Mouse (Mus musculus) adrenal gland, postnatal 25 days (tissue): ENCODE measurements around the gene Pilrb2. TPM values are rescaled to one million over a fixed set of nuclear protein-coding genes. Genes with fewer than 3 reads are reported as not detected.
"Not testable (repeated sequence)": the region's sequence is repeated elsewhere in the genome, so short reads cannot be mapped to it uniquely, and the experiment has no call there.

Source experiments
- DNase-seq: peaks from one replicate; pipeline ENCODE4 v3.0.0; 2021; ENCODE audit warnings: mixed read lengths
- long read RNA-seq: library from polyadenylated mRNA; stranded (forward); transcript quantifications from one replicate; pipeline ENCODE4 v2.0.0, GENCODE M21; 2021
- total RNA-seq: library from RNA; stranded (reverse); gene quantifications from 2 replicates; pipeline ENCODE4 v1.2.3, GENCODE M21; 2021

Pilrb2 gene
- total RNA-seq, result 0.64 and 0.86 TPM in 2 replicates
- long read RNA-seq, partial matches to known transcripts, result 0 of 2 reads
- long read RNA-seq, other reads (novel, unspliced or antisense), result 0 of 2 reads

DNA sequence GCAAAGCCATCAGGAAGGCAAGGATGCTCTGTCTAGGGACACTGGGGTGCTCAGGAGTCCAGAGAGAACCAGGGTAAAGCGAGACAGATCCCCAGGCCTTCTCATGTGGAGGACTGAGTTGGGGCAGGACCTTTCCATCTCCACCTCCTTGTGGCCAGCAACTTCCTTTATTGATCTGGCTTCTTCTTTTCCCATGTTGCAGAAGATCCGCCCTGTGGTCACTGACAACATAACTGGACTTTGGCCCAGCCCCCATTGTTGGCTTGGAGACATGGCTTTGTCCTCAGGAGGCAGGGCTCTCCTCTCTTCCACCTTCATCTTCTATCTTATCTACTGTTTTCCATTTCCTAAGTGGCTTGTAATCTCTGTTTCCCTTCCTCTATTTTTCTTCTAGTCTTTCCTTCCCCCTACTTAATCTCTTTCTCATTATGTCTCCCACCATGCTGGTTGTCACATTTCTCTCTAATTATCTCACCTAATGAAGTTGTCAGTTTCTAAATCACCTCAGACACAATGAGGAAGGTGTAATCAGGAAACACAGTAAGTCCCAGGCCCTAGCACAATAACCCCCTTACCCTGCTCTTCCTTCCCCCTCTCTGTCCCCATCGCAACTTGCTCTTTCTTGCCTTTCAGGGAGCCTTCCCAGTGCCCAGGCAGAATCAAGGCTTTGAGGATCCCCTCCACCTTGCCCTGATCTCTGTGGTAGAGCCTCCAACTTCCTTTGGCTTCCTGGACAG, at the start of gene Pilrb2:
Gene Pilrb2, minus strand, starts transcription at position 172 of the 737 bp plus-strand sequence.
- DNase-seq, result not testable (repeated sequence)

DNA sequence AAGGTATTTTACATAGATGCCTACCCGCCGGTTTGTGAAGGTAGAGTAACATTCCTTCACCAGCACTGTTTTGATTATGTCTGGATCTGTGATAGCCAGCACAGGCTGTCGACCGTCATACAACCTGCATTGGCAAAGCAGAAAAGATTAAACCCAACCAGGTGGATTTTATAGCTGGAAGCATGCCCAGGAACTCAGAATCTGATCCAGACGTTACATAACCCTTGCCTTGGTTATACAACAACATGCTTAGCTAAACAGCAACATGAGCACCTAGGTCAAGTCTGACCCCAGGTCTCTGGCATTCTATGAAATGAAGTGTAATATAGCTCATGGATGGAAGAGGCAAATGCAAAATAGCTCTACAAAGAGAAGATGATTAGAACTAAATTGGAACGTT, 43.9 kb upstream of the Pilrb2 start:
- DNase-seq, result no peak

DNA sequence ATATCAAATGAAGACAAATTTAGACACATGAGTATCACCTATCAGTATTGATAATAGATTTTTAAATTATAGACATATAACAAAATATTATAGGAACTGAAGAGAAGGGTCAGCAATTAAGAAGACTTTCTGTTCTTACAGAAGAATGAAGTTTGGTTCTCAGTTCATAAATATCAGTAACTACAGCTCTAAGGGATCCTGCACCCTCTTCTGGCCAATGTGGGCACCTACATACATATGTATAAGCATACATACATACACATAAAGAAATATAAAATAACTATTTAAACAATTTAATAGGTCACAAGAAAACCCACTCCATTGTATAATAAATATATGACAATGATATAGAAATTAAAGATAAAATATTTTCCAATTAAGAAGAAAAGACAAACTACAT, 42.9 kb upstream of the Pilrb2 start:
- no peak for DNase-seq

- DNase-seq, result no peak
These were observed 38.1 kb upstream of the Pilrb2 start for GRCm38 (mm10) chr5:137909564-137910262.

DNA sequence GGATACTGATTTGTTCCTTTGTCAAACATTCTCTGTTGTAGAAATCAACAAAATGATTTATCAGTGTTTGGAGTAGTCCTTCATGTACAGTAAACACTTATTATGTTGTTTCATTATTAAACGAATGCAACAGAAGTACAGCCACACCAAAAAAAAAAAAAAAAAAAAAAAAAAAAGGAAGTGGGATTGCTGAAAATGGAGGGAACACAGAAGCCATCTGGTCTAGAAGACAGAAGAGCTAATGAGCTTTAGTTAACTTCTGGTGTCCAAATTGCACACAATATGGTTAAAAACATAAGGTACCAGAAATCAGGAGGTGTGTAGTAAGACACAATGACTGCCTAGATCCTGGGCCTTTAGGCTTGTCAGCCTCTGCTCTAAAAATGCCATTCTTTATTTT, 26.2 kb upstream of the Pilrb2 start:
- no peak for DNase-seq

GRCm38 (mm10) chr5:137892954-137893353, 21.3 kb upstream of the Pilrb2 start:
- no peak for DNase-seq

DNA sequence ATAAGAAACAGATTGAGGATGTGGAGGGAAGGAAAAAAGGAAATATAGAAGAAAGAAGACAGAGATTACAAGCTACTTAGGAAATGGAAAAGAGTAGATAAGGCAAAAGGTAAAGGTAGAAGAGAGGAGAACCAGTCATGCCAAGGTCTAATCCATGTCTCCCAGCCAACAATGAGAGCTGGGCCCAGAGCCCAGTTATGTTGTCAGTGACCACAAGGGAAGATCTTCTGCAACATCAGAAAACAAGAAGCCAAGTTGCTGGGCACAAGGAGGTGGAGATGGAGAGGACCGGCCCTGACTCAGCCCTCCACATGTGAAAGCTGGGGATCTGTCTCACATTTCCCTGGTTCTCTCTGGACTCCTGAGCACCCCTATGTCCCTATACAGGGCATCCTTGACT, 16.1 kb upstream of the Pilrb2 start:
- DNase-seq, result no peak

GRCm38 (mm10) chr5:137885894-137886293, 14.3 kb upstream of the Pilrb2 start:
- DNase-seq, result peak; percentile 53

DNA sequence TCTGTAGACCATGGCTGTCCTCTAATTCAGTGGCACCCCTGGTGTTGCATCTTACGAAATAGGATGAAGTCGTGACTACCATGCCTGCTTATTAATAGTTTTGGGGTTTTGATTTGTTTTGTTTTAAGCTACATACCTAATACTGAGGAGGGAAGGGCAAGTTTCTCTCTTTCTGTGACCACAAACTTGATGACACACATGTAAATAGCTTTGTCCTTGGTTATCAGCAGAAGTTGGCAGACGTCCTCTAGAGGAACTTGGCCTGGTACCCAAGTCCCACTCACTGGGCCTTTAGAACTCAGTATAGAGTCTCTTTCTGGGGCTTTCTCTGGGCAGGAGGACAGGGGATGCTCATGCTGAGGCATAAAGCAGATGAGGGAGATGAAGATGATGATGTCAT, 11.7 kb upstream of the Pilrb2 start:
- peak; percentile 21 for DNase-seq

DNA sequence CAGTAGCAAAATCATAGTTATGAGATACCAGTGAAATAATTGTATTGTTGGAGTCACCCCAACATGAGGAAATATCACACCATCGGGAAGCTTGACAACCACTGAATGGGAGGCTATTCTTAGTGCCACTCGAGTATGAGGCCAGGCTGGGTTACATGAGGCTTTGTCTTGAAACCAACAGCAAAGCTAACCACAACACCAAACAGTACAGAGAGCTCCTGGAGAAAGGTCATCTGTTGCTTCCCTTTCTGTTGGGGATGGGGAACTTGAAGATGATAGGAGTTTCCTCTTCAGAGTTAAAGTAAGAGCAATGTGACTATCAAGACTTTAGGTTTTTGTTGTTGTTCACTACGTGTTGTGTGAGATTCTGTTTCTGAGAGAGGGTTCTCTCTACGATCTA, 11.3 kb upstream of the Pilrb2 start:
- no peak for DNase-seq

DNA sequence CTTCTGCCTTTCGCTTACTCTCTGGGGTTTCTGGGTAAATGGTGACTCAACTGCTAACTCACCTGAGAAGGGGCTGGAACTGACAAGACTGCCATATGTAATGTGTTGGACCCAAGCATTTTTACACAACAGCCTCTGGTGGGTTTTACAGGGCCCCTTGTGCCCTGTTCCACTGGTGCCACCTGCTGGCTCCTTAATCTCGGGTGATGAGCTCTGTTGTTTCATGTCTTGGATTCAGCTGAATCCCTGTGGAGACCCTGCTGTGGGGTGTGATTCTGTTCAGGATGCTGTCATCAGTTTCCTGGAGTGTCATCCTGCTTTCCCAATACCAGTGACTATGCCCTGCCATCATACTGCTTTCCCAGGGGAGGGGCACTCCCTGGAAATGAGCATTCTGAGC, 6.2 kb upstream of the Pilrb2 start:
- DNase-seq, result peak; percentile 43

DNA sequence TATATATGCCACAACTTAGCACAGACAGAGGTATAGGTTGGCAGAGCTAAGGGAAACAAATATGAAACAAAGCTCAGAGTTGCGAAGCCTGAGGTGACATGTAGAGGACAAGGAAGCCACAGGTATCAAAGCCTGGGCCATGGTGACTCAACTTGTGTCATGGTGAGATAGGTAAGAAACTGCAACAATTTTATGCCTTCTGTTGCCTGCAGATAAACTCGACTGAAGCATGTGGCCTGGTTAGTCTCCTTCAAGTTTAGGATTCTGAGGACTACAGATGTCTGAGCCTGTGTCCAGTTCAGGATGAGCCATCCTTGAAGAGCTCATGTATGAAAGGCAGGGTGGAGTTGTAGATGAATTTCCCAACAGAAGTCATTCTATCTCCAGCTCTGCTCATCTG, 3.4 kb upstream of the Pilrb2 start:
- no peak for DNase-seq

DNA sequence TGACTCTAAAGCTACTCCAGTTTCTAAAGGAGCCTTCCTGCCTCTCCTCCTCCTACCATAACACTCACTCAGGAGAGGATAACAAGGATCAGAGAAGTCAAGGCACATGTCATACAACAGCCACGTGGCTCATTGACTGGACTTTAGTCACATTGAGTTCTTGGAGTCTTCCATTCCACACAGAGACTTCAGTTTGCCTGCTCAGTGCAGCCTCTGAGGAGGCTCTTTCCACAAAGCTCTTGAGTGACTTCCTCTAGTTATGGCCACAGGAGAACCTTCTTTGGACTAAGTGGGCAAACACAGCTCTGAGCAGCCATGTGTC, 727 bp upstream of the Pilrb2 start:
- DNase-seq, result not testable (repeated sequence)

DNA sequence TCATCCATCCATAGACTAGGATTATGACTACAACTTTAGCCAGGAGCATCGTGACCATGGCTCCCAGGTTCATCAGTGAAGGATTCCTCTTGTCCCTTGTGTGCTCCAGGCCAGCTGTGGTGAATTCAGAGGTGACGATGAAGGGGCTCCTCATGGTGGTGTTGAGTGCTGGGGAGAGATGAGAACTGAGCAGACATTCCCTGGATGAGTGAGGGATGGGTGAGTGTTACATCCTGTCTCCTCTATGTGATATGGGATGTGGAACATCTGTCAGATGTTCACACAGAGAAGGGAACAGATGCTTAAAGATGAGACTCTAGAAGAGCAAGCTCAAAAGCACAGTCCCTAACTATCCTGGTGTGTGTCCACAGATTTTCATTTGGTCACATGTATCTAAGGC, 3.0 kb downstream of the Pilrb2 start:
- DNase-seq, result not testable (repeated sequence)

DNA sequence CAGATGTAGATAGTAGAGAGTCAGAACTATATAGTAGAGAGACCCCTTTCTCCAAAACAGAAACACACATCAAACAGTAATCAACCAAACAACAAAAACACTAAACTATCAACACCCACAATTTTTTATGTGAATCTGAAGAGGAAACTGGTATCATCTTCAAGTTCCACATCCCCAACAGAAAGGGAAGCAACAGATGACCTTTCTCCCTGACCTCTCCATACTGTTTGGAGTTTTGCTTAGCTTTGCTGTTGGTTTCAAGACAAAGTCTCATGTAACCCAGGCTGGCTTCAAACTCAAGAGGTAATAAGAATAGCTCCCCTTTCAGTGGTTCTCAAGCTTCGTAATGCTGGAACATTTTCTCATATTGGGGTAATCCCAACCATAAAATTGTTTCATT, 7.6 kb downstream of the Pilrb2 start:
- not testable (repeated sequence) for DNase-seq

- not testable (repeated sequence) for DNase-seq
These were observed 13.5 kb downstream of the Pilrb2 start, which contains the start of gene Pilrb1 for GRCm38 (mm10) chr5:137857960-137858710. TSS of gene Pilrb1 (minus strand) at chr5:137858106.

DNA sequence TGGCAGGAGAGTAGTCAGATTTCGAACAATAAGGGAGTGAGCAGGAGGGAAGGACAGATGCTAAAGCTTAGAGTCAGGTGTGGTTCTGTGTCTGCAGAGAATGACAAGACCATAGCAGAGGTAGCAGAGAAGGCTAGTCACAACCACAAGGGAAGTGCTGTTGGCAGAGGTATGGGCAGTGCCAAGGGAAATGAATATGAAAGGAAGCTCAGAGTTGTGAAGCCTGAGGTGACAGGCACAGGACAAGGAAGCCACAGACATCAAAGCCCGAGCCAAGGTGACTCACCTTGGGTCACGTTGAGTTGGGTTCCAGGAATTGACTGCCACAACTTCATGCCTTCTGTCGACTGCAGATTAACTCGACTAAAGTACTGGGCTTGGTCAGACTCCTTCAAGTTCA, 14.7 kb downstream of the Pilrb2 start:
- DNase-seq, result not testable (repeated sequence)

DNA sequence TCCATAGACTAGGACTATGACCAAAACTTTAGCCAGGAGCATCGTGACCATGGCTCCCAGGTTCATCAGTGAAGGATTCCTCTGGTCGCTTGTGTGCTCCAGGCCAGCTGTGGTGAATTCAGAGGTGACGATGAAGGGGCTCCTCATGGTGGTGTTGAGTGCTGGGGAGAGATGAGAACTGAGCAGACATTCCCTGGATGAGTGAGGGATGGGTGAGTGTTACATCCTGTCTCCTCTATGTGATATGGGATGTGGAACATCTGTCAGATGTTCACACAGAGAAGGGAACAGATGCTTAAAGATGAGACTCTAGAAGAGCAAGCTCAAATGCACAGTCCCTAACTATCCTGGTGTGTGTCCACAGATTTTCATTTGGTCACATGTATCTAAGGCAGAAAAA, 16.7 kb downstream of the Pilrb2 start:
- not testable (repeated sequence) for DNase-seq

- not testable (repeated sequence) for DNase-seq
These were observed 21.3 kb downstream of the Pilrb2 start for GRCm38 (mm10) chr5:137850313-137850712.

GRCm38 (mm10) chr5:137837110-137837509, 34.5 kb downstream of the Pilrb2 start:
- not testable (repeated sequence) for DNase-seq

DNA sequence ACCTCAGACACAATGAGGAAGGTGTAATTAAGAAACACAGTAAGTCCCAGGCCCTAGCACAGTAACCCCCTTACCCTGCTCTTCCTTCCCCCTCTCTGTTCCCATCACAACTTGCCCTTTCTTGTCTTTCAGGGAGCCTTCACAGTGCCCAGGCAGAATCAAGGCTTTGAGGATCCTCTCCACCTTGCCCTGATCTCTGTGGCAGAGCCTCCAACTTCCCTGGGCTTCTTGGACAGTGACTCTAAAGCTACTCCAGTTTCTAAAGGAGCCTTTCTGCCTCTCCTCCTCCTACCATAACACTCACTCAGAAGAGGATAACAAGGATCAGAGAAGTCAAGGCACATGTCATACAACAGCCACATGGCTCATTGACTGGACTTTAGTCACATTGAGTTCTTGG, 35.0 kb downstream of the Pilrb2 start:
- no peak for DNase-seq

DNA sequence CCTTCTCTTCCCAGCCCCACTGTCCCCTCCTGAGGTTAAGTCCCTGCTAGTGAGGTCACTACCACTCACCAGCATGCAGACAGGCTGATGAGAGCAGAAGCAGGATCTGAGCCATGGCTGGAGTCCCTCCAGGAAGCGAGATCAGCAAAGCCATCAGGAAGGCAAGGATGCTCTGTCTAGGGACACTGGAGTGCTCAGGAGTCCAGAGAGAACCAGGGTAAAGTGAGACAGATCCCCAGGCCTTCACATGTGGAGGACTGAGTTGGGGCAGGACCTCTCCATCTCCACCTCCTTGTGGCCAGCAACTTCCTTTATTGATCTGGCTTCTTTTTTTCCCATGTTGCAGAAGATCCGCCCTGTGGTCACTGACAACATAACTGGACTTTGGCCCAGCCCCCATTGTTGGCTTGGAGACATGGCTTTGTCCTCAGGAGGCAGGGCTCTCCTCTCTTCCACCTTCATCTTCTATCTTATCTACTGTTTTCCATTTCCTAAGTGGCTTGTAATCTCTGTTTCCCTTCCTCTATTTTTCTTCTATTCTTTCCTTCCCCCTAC, 35.6 kb downstream of the Pilrb2 start, which contains the start of gene Pilra:
Gene Pilra, minus strand, starts transcription at position 316 of the 555 bp plus-strand sequence.
- DNase-seq, result not testable (repeated sequence)

DNA sequence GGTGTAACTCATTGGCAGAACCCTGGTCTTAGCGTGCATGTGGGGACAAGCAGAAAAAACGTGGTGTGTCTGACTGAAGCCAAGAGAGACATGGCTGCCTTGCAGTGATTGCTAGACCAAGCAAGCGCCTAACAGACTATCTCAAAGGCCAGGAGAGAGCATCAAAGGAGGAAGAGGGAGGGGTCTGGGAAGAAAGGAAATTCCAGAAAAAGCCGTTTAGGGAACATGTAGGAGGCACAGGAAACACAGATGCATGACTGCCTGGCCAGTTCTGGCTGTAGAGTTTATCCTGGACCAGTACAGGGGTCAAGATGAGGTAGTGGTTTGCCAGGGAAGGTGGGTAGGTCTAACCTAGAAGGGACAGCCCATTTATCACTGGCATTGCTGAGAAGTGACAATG, 38.1 kb downstream of the Pilrb2 start:
- DNase-seq, result no peak
